Mouse (Mus musculus) intestine, postnatal 0 days (tissue): ENCODE data around the gene Aaas. TPM values are rescaled to one million over a fixed set of nuclear protein-coding genes. Genes with fewer than 3 reads are reported as not detected.
A peak's percentile ranks its signal among the peaks of the same experiment; 100 is the strongest.

Experiments
- ATAC-seq: fragments of 200-750 bp; cut with Nextera tagmentation; 2 replicates; pipeline ENCODE4 v1.8.0; 2017; ENCODE audit warnings: mild to moderate bottlenecking, moderate TSS enrichment, moderate library complexity
- H3K27ac ChIP-seq: fragments of 300-500 bp; sonication (generic); 2 replicates; pipeline ENCODE4 v1.5.1; 2014; ENCODE audit warnings: mild to moderate bottlenecking, low read depth, low read length, moderate library complexity
- H3K27me3 ChIP-seq: fragments of 300-500 bp; sonication (generic); replicated peaks from 2 replicates; pipeline ENCODE4 v1.6.1; 2014; ENCODE audit warnings: low read length, mixed read lengths; ENCODE audit not compliant: control insufficient read depth, insufficient read depth
- H3K36me3 ChIP-seq: fragments of 300-500 bp; sonication (generic); 2 replicates; pipeline ENCODE4 v1.6.1; 2014; ENCODE audit warnings: mild to moderate bottlenecking, moderate library complexity; ENCODE audit not compliant: control insufficient read depth, insufficient read depth
- H3K4me1 ChIP-seq: fragments of 300-500 bp; sonication (generic); replicated peaks from 2 replicates; pipeline ENCODE4 v1.6.1; 2014; ENCODE audit warnings: antibody characterized with exemption, low read length, mixed read lengths; ENCODE audit not compliant: control insufficient read depth, insufficient read depth
- H3K4me2 ChIP-seq: fragments of 300-500 bp; sonication (generic); replicated peaks from 2 replicates; pipeline ENCODE4 v1.6.1; 2014; ENCODE audit warnings: low read depth, mild to moderate bottlenecking, moderate library complexity
- H3K4me3 ChIP-seq: fragments of 300-500 bp; sonication (generic); 2 replicates; pipeline ENCODE4 v1.5.1; 2014; ENCODE audit warnings: low read depth, low read length
- H3K9ac ChIP-seq: fragments of 300-500 bp; sonication (generic); 2 replicates; pipeline ENCODE4 v1.6.1; 2014; ENCODE audit warnings: mild to moderate bottlenecking, low read depth, low read length
- H3K9me3 ChIP-seq: fragments of 300-500 bp; sonication (generic); 2 replicates; pipeline ENCODE4 v1.6.1; 2016; ENCODE audit warnings: mixed run types; ENCODE audit not compliant: control insufficient read depth
- CTCF ChIP-seq: sonication (generic); IDR thresholded peaks from 2 replicates; pipeline ENCODE4 v1.5.1; 2016; ENCODE audit warnings: low read depth, mild to moderate bottlenecking, control low read depth, antibody characterized with exemption, moderate library complexity
- WGBS: fragments of 180-500 bp; shearing (Covaris S2); extraction: QIAGEN DNeasy Blood & Tissue Kit; methylation state at CpG from one replicate; pipeline ENCODE4 v1.1.7; 2014; 5-methylcytosine and 5-hydroxymethylcytosine counted together
- polyA plus RNA-seq: library from polyadenylated mRNA; unstranded; fragments of >200 nt; fragmentation: Nextera tagmentation; extraction: Ambion mirVana; gene quantifications from 2 replicates; pipeline ENCODE4 v1.2.1, GENCODE M21; 2015

The Aaas gene
- polyA plus RNA-seq, 1 experiment from 2014 or later, result 16.8 TPM

- no peak for ATAC-seq
- Histone ChIP-seq H3K27me3 (no peaks in the 10 kb centered on the region), H3K9me3 (no peaks in the 10 kb centered on the region), H3K27ac (no peak overlapping the region), H3K36me3 (peaks cover 53% of the 10 kb centered on the region), H3K4me1 (no peaks in the 10 kb centered on the region), H3K4me2 (no peak overlapping the region), H3K9ac (no peak overlapping the region), H3K4me3 (no peak overlapping the region)
- TF ChIP-seq CTCF, result no peak
- 83% methylated on average over 6 of the region's 6 CpGs for WGBS
Observed at GRCm38 (mm10) chr15:102302542-102302941, 48.0 kb downstream of the Aaas start.

- Histone ChIP-seq H3K4me3 (peak overlapping the region; percentile 73), H3K9ac (peak overlapping the region; percentile 51; the same call in 1 of the 2 replicates), H3K27ac (no peak overlapping the region), H3K27me3 (no peaks in the 10 kb centered on the region), H3K4me1 (peaks cover 4% of the 10 kb centered on the region; the same call in 1 of the 2 replicates), H3K4me2 (peak overlapping the region; percentile 97), H3K36me3 (peaks cover 13% of the 10 kb centered on the region), H3K9me3 (no peaks in the 10 kb centered on the region)
- ATAC-seq, result no peak; the same call in 1 of the 2 replicates
- TF ChIP-seq CTCF, result no peak
- 3% methylated on average over 24 of the region's 24 CpGs for WGBS
Observed at GRCm38 (mm10) chr15:102296368-102297006, 54.1 kb downstream of the Aaas start.

GRCm38 (mm10) chr15:102295633-102296367 lies 54.8 kb downstream of the Aaas start, which contains the start of gene Espl1:
Gene Espl1 (plus strand): TSS chr15:102296266.
- H3K4me1 ChIP-seq, result peaks cover 4% of the 10 kb centered on the region; the same call in 1 of the 2 replicates
- no peak within 1 kb of the TSS for H3K27ac ChIP-seq
- H3K9ac ChIP-seq, result peak within 1 kb of the TSS; percentile 51; the same call in 1 of the 2 replicates
- WGBS, result 6% methylated on average over 25 of the region's 25 CpGs
- H3K9me3 ChIP-seq, result no peaks in the 10 kb centered on the region
- TF ChIP-seq CTCF, result no peak
- peaks cover 7% of the 10 kb centered on the region for H3K36me3 ChIP-seq
- peak; percentile 94 for ATAC-seq
- H3K27me3 ChIP-seq, result no peaks in the 10 kb centered on the region
- peak within 1 kb of the TSS; percentile 73 for H3K4me3 ChIP-seq
- H3K4me2 ChIP-seq, result peak within 1 kb of the TSS; percentile 97

Other genes with a start within 250 kb of the Aaas start
- 26.3 and 26.7 TPM in 2 replicates for gene Spryd3, start 214.5 kb downstream of the Aaas start, polyA plus RNA-seq
- 27.8 and 29.1 TPM in 2 replicates for gene Igfbp6, start 206.4 kb downstream of the Aaas start, polyA plus RNA-seq
- 52.7 and 56.7 TPM in 2 replicates for gene Soat2, start 200.2 kb downstream of the Aaas start, polyA plus RNA-seq
- 14.1 and 16.0 TPM in 2 replicates for gene Zfp740, start 147.5 kb downstream of the Aaas start, polyA plus RNA-seq
- 22.8 and 26.8 TPM in 2 replicates for gene Csad, start 146.0 kb downstream of the Aaas start, polyA plus RNA-seq
- 2.6 and 2.9 TPM in 2 replicates for gene Itgb7, start 118.8 kb downstream of the Aaas start, polyA plus RNA-seq
- gene Rarg, start 93.3 kb downstream of the Aaas start, polyA plus RNA-seq, result 5.9 and 7.3 TPM in 2 replicates
- gene Gm9918, start 80.2 kb downstream of the Aaas start, polyA plus RNA-seq, result 0.07 TPM in 1 of 2 replicates, not detected in the other
- gene Mfsd5, start 71.3 kb downstream of the Aaas start, polyA plus RNA-seq, result 80.4 and 81.1 TPM in 2 replicates
- 4.7 and 5.4 TPM in 2 replicates for gene Espl1, start 54.5 kb downstream of the Aaas start, polyA plus RNA-seq
- 339 and 341 TPM in 2 replicates for gene Pfdn5, start 24.7 kb downstream of the Aaas start, polyA plus RNA-seq
- 35.8 and 41.5 TPM in 2 replicates for gene Myg1, start 19.1 kb downstream of the Aaas start, polyA plus RNA-seq
- 0.07 and 0.14 TPM in 2 replicates for gene Sp7, start 16.4 kb upstream of the Aaas start, polyA plus RNA-seq
- gene Sp1, start 55.4 kb upstream of the Aaas start, polyA plus RNA-seq, result 5.6 and 5.8 TPM in 2 replicates
- 0.35 and 0.50 TPM in 2 replicates for gene Amhr2, start 94.6 kb upstream of the Aaas start, polyA plus RNA-seq
- 394 and 398 TPM in 2 replicates for gene Prr13, start 108.3 kb upstream of the Aaas start, polyA plus RNA-seq
- gene Pcbp2, start 119.8 kb upstream of the Aaas start, polyA plus RNA-seq, result 109 and 115 TPM in 2 replicates
- 3.5 TPM in 1 of 2 replicates, not detected in the other for gene Gm10337, start 153.0 kb upstream of the Aaas start, polyA plus RNA-seq
- gene Map3k12, start 166.3 kb upstream of the Aaas start, polyA plus RNA-seq, result 3.1 and 3.5 TPM in 2 replicates
- 50.2 and 50.4 TPM in 2 replicates for gene Tarbp2, start 167.4 kb upstream of the Aaas start, polyA plus RNA-seq
- 1.1 TPM in 2 replicates for gene Npff, start 174.2 kb upstream of the Aaas start, polyA plus RNA-seq